In genomic region chr1:93046153-93046789, GRCm38 (mm10) we compare ENCODE assay signal across 40 mouse cellular contexts. TPM values are rescaled to one million over a fixed set of nuclear protein-coding genes. Genes with fewer than 3 reads are reported as not detected.
A peak's percentile ranks its signal among the peaks of the same experiment; 100 is the strongest.
DNase-seq lines count a peak whose midpoint lies in the region; ATAC-seq lines count a peak whose summit lies in the region.
"Had no signal": no experiment of that assay in that cellular context is flagged by ENCODE, and none has a peak within 500 bp of the region (broad histone marks: within the 10 kb centered on the region; RNA-seq: fewer than 3 reads in every experiment).

No protein-coding gene starts in this region.

- H3K27ac ChIP-seq in heart, embryonic 12.5 days (ENCODE audit: poor library complexity, severe bottlenecking) = no peak overlapping the region
- peak overlapping the region; percentile 37; the same call in 1 of the 2 replicates for H3K27ac ChIP-seq in limb, embryonic 10.5 days
- peak overlapping the region; percentile 67 for H3K27ac ChIP-seq in liver, embryonic 12.5 days
- H3K27ac ChIP-seq in forebrain, embryonic 11.5 days (ENCODE audit: low read depth, low read length) = no peak overlapping the region
- H3K27ac ChIP-seq: embryonic facial prominence, embryonic 10.5 days; embryonic facial prominence, embryonic 15.5 days; hindbrain, embryonic 13.5 days; limb, embryonic 13.5 days; macrophage; midbrain, embryonic 10.5 days; midbrain, embryonic 15.5 days; neural tube, embryonic 15.5 days; stomach, embryonic 15.5 days had no signal

- no peaks in the 10 kb centered on the region for H3K36me3 ChIP-seq in heart, embryonic 12.5 days
- H3K36me3 ChIP-seq in limb, embryonic 10.5 days = no peaks in the 10 kb centered on the region
- H3K36me3 ChIP-seq in liver, embryonic 12.5 days = no peaks in the 10 kb centered on the region
- no peaks in the 10 kb centered on the region; the same call in none of the 2 replicates for H3K36me3 ChIP-seq in forebrain, embryonic 11.5 days (ENCODE audit: control insufficient read depth, insufficient read depth, low read length)
- H3K36me3 ChIP-seq: stomach, embryonic 15.5 days had no signal

- no peak overlapping the region for H3K4me2 ChIP-seq in heart, embryonic 12.5 days
- peak overlapping the region; percentile 40 for H3K4me2 ChIP-seq in liver, embryonic 12.5 days
- H3K4me2 ChIP-seq in forebrain, embryonic 11.5 days (ENCODE audit: low read depth, low read length, severe bottlenecking) = no peak overlapping the region
- H3K4me2 ChIP-seq: embryonic facial prominence, embryonic 15.5 days; hindbrain, embryonic 13.5 days; limb, embryonic 13.5 days; midbrain, embryonic 15.5 days; neural tube, embryonic 15.5 days; stomach, embryonic 15.5 days had no signal

- H3K4me3 ChIP-seq in heart, embryonic 12.5 days = no peak overlapping the region
- no peak overlapping the region for H3K4me3 ChIP-seq in limb, embryonic 10.5 days
- H3K4me3 ChIP-seq in liver, embryonic 12.5 days = no peak overlapping the region
- H3K4me3 ChIP-seq in forebrain, embryonic 11.5 days (ENCODE audit: low read depth, low read length) = no peak overlapping the region
- H3K4me3 ChIP-seq: embryonic facial prominence, embryonic 10.5 days; embryonic facial prominence, embryonic 15.5 days; hindbrain, embryonic 13.5 days; limb, embryonic 13.5 days; midbrain, embryonic 10.5 days; midbrain, embryonic 15.5 days; neural tube, embryonic 15.5 days; stomach, embryonic 15.5 days had no signal

- peaks cover 41% of the 10 kb centered on the region for H3K27me3 ChIP-seq in heart, embryonic 12.5 days (replicated peaks)
- no peaks in the 10 kb centered on the region for H3K27me3 ChIP-seq in limb, embryonic 10.5 days (ENCODE audit: low read depth, poor library complexity, severe bottlenecking)
- H3K27me3 ChIP-seq in liver, embryonic 12.5 days (replicated peaks) = peaks cover 21% of the 10 kb centered on the region
- no peaks in the 10 kb centered on the region for H3K27me3 ChIP-seq in forebrain, embryonic 11.5 days (ENCODE audit: control insufficient read depth, insufficient read depth, low read length)
- H3K27me3 ChIP-seq: embryonic facial prominence, embryonic 15.5 days; hindbrain, embryonic 13.5 days; limb, embryonic 13.5 days; midbrain, embryonic 15.5 days; neural tube, embryonic 15.5 days; stomach, embryonic 15.5 days had no signal

- peaks cover 2% of the 10 kb centered on the region; the same call in 1 of the 2 replicates for H3K4me1 ChIP-seq in heart, embryonic 12.5 days (replicated peaks)
- H3K4me1 ChIP-seq in limb, embryonic 10.5 days = peaks cover 13% of the 10 kb centered on the region
- peaks cover 27% of the 10 kb centered on the region for H3K4me1 ChIP-seq in liver, embryonic 12.5 days
- no peaks in the 10 kb centered on the region for H3K4me1 ChIP-seq in forebrain, embryonic 11.5 days (replicated peaks; ENCODE audit: control insufficient read depth, insufficient read depth, low read length)
- H3K4me1 ChIP-seq: embryonic facial prominence, embryonic 15.5 days; hindbrain, embryonic 13.5 days; midbrain, embryonic 15.5 days; neural tube, embryonic 15.5 days; stomach, embryonic 15.5 days had no signal

- H3K9me3 ChIP-seq in heart, embryonic 12.5 days (replicated peaks) = no peaks in the 10 kb centered on the region
- no peaks in the 10 kb centered on the region for H3K9me3 ChIP-seq in limb, embryonic 10.5 days (replicated peaks)
- no peaks in the 10 kb centered on the region for H3K9me3 ChIP-seq in liver, embryonic 12.5 days (replicated peaks)
- H3K9me3 ChIP-seq in forebrain, embryonic 11.5 days (ENCODE audit: control insufficient read depth, low read length) = no peaks in the 10 kb centered on the region
- H3K9me3 ChIP-seq: embryonic facial prominence, embryonic 10.5 days; embryonic facial prominence, embryonic 15.5 days; hindbrain, embryonic 13.5 days; limb, embryonic 13.5 days; midbrain, embryonic 10.5 days; midbrain, embryonic 15.5 days; neural tube, embryonic 15.5 days; stomach, embryonic 15.5 days had no signal

- DNase-seq in heart, adult 9 months (ENCODE audit: low spot score in 2 of 2) = no peak
- DNase-seq in limb, embryonic 10.5 days (ENCODE audit: low spot score) = no peak
- DNase-seq in testis, postnatal 14 days (ENCODE audit: low spot score) = no peak
- no peak for DNase-seq in thymus, postnatal 25 days
- DNase-seq in forebrain, embryonic 11.5 days (ENCODE audit: low spot score) = no peak
- DNase-seq: adrenal gland, postnatal 36 days; B cell, adult 2 months; cerebellum, adult 9-11 months; gastrocnemius, postnatal 25 days; heart, adult 18-20 months; heart, postnatal 36 days; kidney, postnatal 25 days; lung, adult 2 months; lung, postnatal 10 days; right cerebral cortex, postnatal 25 days; thymus, postnatal 36 days had no signal

- 75% methylated on average over 10 of the region's 10 CpGs for WGBS in heart, embryonic 12.5 days
- 89% methylated on average over 10 of the region's 10 CpGs for WGBS in limb, embryonic 10.5 days
- WGBS in liver, embryonic 12.5 days (ENCODE audit: insufficient replicate concordance) = 39% methylated on average over 10 of the region's 10 CpGs
- 91% methylated on average over 10 of the region's 10 CpGs for WGBS in forebrain, embryonic 11.5 days

- peak; percentile 39; the same call in 1 of the 2 replicates for ATAC-seq in heart, embryonic 12.5 days (ENCODE audit: insufficient number of reproducible peaks, low FRiP score)
- ATAC-seq in liver, embryonic 12.5 days = peak; percentile 95
- peak; percentile 39 for ATAC-seq in megakaryocyte progenitor cell, adult 5-6 weeks (replicated peaks; ENCODE audit: poor library complexity)
- no peak for ATAC-seq in forebrain, embryonic 11.5 days (replicated peaks; ENCODE audit: low FRiP score)
- ATAC-seq: forebrain, embryonic 14.5 days; intestine, postnatal 0 days; midbrain, embryonic 15.5 days had no signal

- H3K9ac ChIP-seq in heart, embryonic 12.5 days = no peak overlapping the region
- H3K9ac ChIP-seq in liver, embryonic 12.5 days = peak overlapping the region; percentile 2
- H3K9ac ChIP-seq in forebrain, embryonic 11.5 days (ENCODE audit: low read length) = no peak overlapping the region
- H3K9ac ChIP-seq: embryonic facial prominence, embryonic 15.5 days; hindbrain, embryonic 13.5 days; limb, embryonic 13.5 days; midbrain, embryonic 15.5 days; neural tube, embryonic 15.5 days; stomach, embryonic 15.5 days had no signal

RNA-seq across cellular contexts. Expression of gene Aqp12, which starts 40.1 kb away (rescaled TPM):
- polyA plus RNA-seq in heart, embryonic 12.5 days (2016; fragmentation: Nextera tagmentation; extraction: Ambion mirVana) = not detected in 2 replicates
- not detected in 2 replicates for polyA plus RNA-seq in limb, embryonic 10.5 days (2016; fragmentation: Nextera tagmentation; extraction: Ambion mirVana)
- not detected in 2 replicates for polyA plus RNA-seq in liver, embryonic 12.5 days (2016; fragmentation: Nextera tagmentation; extraction: Ambion mirVana)
- not detected in 2 replicates for total RNA-seq in megakaryocyte progenitor cell, adult 5-6 weeks (2015)
- not detected in 2 replicates for total RNA-seq in megakaryocyte progenitor cell, adult 5-6 weeks (2017)
- polyA plus RNA-seq in forebrain, embryonic 11.5 days (2014; fragmentation: Nextera tagmentation; extraction: Ambion mirVana) = not detected in 2 replicates
- total RNA-seq: adrenal gland, postnatal 36 days; common myeloid progenitor, adult 5-6 weeks; gastrocnemius, adult 18-20 months; gastrocnemius, postnatal 25 days; heart, adult 18-20 months; heart, postnatal 36 days; layer of hippocampus, adult 18-20 months; layer of hippocampus, postnatal 10 days; left cerebral cortex, adult 18-20 months; left cerebral cortex, postnatal 14 days had no signal
- polyA plus RNA-seq: brain, embryonic 14.5 days; embryonic facial prominence, embryonic 10.5 days; embryonic facial prominence, embryonic 15.5 days; forebrain, embryonic 14.5 days; frontal cortex, adult 2 months; heart, embryonic 16.5 days; hindbrain, embryonic 13.5 days; kidney, embryonic 14.5 days; limb, embryonic 13.5 days; lung, adult 2 months; macrophage; midbrain, embryonic 10.5 days; midbrain, embryonic 15.5 days; neural tube, embryonic 15.5 days had no signal

RNA-seq across cellular contexts. Expression of gene Kif1a, which starts 55.5 kb away (rescaled TPM):
- 7.4 and 7.7 TPM in 2 replicates for polyA plus RNA-seq in heart, embryonic 12.5 days (2016; fragmentation: Nextera tagmentation; extraction: Ambion mirVana)
- 2.2 and 4.9 TPM in 2 replicates for polyA plus RNA-seq in limb, embryonic 10.5 days (2016; fragmentation: Nextera tagmentation; extraction: Ambion mirVana)
- polyA plus RNA-seq in liver, embryonic 12.5 days (2016; fragmentation: Nextera tagmentation; extraction: Ambion mirVana) = 0.38 and 0.98 TPM in 2 replicates
- 0.05 TPM in 1 of 2 replicates, not detected in the other for total RNA-seq in megakaryocyte progenitor cell, adult 5-6 weeks (2015)
- total RNA-seq in megakaryocyte progenitor cell, adult 5-6 weeks (2017) = not detected in 2 replicates
- polyA plus RNA-seq in forebrain, embryonic 11.5 days (2014; fragmentation: Nextera tagmentation; extraction: Ambion mirVana) = 79.7 and 86.0 TPM in 2 replicates
- total RNA-seq: common myeloid progenitor, adult 5-6 weeks had no signal

Comparison
In these comparisons a context has a peak if more than half of its experiments do, and no peak if none do; other contexts are left out.
1. H3K27ac ChIP-seq: peak in limb, embryonic 10.5 days (single experiment) and liver, embryonic 12.5 days (single experiment); none in heart, embryonic 12.5 days (single experiment) and forebrain, embryonic 11.5 days (single experiment).